Mouse (Mus musculus): ENCODE measurements at regions not wholly inside any gene's neighbourhood (a gene's known extent, or its start where the extent isn't known, plus 50 kb on each side); places are given as distances from the start of the nearest gene placed in this dataset.

DNA sequence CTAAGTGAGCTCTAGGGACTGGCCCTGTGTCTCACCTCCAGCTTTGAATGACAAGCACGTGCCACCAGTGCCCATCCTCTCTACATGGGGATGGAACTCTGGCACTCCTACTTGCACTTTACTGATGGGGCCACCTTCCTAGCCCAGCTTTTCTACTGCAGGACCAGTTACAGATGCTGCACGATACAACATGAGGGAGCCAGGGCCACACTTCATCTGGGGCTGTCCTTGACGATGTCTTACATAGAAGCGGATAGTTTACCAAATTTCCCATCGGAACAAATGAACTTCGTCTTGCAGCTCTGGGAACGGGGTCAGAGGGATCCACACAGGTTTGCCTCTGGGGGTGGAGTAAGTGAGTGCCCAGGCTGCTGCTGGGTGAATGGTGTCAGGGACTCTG lies 253.7 kb upstream of the Dio3 start:
- no peaks in the 10 kb centered on the region for H3K36me3 ChIP-seq (replicated peaks; ENCODE audit: control insufficient read depth, insufficient read depth, low read depth, low read length)
- 87% methylated on average over 7 of the region's 7 CpGs for WGBS
- H3K9ac ChIP-seq (replicated peaks; ENCODE audit: low read length) = no peak overlapping the region
- no peaks in the 10 kb centered on the region for H3K4me1 ChIP-seq (ENCODE audit: control insufficient read depth, insufficient read depth, low read length)
- no peak overlapping the region for H3K27ac ChIP-seq (replicated peaks; ENCODE audit: low read depth, low read length)
- ATAC-seq (replicated peaks; ENCODE audit: insufficient number of reproducible peaks, low FRiP score, low TSS enrichment, low read depth) = no peak
- H3K27me3 ChIP-seq (ENCODE audit: control insufficient read depth, insufficient read depth, low read length) = no peaks in the 10 kb centered on the region; the same call in 1 of the 2 replicates
- H3K4me3 ChIP-seq (ENCODE audit: low read depth, low read length) = no peak overlapping the region
- H3K4me2 ChIP-seq (ENCODE audit: low read depth, low read length) = no peak overlapping the region
- DNase-seq (ENCODE audit: low spot score) = no peak
- H3K9me3 ChIP-seq (replicated peaks; ENCODE audit: control insufficient read depth, low read length) = no peaks in the 10 kb centered on the region

GRCm38 (mm10) chr12:110026033-110026750 lies 252.7 kb upstream of the Dio3 start:
- DNase-seq (ENCODE audit: low spot score) (no peak), ATAC-seq (replicated peaks; ENCODE audit: insufficient number of reproducible peaks, low FRiP score, low TSS enrichment, low read depth) (no peak)
- H3K27ac ChIP-seq (replicated peaks; ENCODE audit: low read depth, low read length) = no peak overlapping the region
- 48% methylated on average over 11 of the region's 11 CpGs for WGBS
- no peak overlapping the region for H3K4me3 ChIP-seq (ENCODE audit: low read depth, low read length)
- H3K9ac ChIP-seq (replicated peaks; ENCODE audit: low read length) = no peak overlapping the region
- no peaks in the 10 kb centered on the region for H3K9me3 ChIP-seq (replicated peaks; ENCODE audit: control insufficient read depth, low read length)
- H3K4me1 ChIP-seq (ENCODE audit: control insufficient read depth, insufficient read depth, low read length) = no peaks in the 10 kb centered on the region
- no peaks in the 10 kb centered on the region; the same call in 1 of the 2 replicates for H3K27me3 ChIP-seq (ENCODE audit: control insufficient read depth, insufficient read depth, low read length)
- H3K36me3 ChIP-seq (replicated peaks; ENCODE audit: control insufficient read depth, insufficient read depth, low read depth, low read length) = no peaks in the 10 kb centered on the region
- H3K4me2 ChIP-seq (ENCODE audit: low read depth, low read length) = no peak overlapping the region

GRCm38 (mm10) chr12:110027345-110027744 lies 251.5 kb upstream of the Dio3 start:
- Histone ChIP-seq H3K4me2 (ENCODE audit: low read depth, low read length) (no peak overlapping the region), H3K4me1 (ENCODE audit: control insufficient read depth, insufficient read depth, low read length) (no peaks in the 10 kb centered on the region), H3K9me3 (replicated peaks; ENCODE audit: control insufficient read depth, low read length) (no peaks in the 10 kb centered on the region), H3K36me3 (replicated peaks; ENCODE audit: control insufficient read depth, insufficient read depth, low read depth, low read length) (no peaks in the 10 kb centered on the region), H3K4me3 (ENCODE audit: low read depth, low read length) (no peak overlapping the region), H3K27ac (replicated peaks; ENCODE audit: low read depth, low read length) (no peak overlapping the region), H3K9ac (replicated peaks; ENCODE audit: low read length) (no peak overlapping the region), H3K27me3 (ENCODE audit: control insufficient read depth, insufficient read depth, low read length) (no peaks in the 10 kb centered on the region; the same call in 1 of the 2 replicates)
- no peak for DNase-seq (ENCODE audit: low spot score)
- ATAC-seq (replicated peaks; ENCODE audit: insufficient number of reproducible peaks, low FRiP score, low TSS enrichment, low read depth) = no peak
- WGBS = 74% methylated on average over 6 of the region's 6 CpGs

- H3K9me3 ChIP-seq (replicated peaks; ENCODE audit: control insufficient read depth, low read length) = no peaks in the 10 kb centered on the region
- H3K4me1 ChIP-seq (ENCODE audit: control insufficient read depth, insufficient read depth, low read length) = no peaks in the 10 kb centered on the region
- no peak overlapping the region for H3K27ac ChIP-seq (replicated peaks; ENCODE audit: low read depth, low read length)
- no peaks in the 10 kb centered on the region; the same call in 1 of the 2 replicates for H3K27me3 ChIP-seq (ENCODE audit: control insufficient read depth, insufficient read depth, low read length)
- no peak for ATAC-seq (replicated peaks; ENCODE audit: insufficient number of reproducible peaks, low FRiP score, low TSS enrichment, low read depth)
- DNase-seq (ENCODE audit: low spot score) = no peak
- no peak overlapping the region for H3K9ac ChIP-seq (replicated peaks; ENCODE audit: low read length)
- H3K36me3 ChIP-seq (replicated peaks; ENCODE audit: control insufficient read depth, insufficient read depth, low read depth, low read length) = no peaks in the 10 kb centered on the region
- H3K4me3 ChIP-seq (ENCODE audit: low read depth, low read length) = no peak overlapping the region
- WGBS = 63% methylated on average over 12 of the region's 12 CpGs
- no peak overlapping the region for H3K4me2 ChIP-seq (ENCODE audit: low read depth, low read length)
Observed at GRCm38 (mm10) chr12:110027976-110028375, 250.9 kb upstream of the Dio3 start.

DNA sequence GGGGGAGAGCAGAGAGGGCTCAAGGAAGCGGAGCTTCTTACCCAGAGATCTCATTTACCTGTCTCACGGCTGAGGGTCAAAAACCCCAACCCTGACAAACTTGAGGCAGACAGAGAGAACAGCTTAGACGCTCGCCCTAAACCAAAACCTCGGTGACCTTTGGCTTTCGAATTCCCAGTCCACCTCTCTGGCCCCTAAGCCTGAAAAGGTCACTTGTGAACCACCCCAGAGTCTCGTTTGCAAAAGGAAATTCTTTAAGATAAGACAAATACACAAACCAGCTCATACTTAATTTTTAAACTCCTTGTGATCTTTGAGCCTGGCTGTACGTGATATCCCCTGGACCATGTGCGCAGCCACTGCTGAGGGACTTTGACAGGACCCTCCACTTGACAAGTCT lies 250.2 kb upstream of the Dio3 start:
- Histone ChIP-seq H3K27me3 (ENCODE audit: control insufficient read depth, insufficient read depth, low read length) (no peaks in the 10 kb centered on the region; the same call in 1 of the 2 replicates), H3K4me3 (ENCODE audit: low read depth, low read length) (no peak overlapping the region), H3K36me3 (replicated peaks; ENCODE audit: control insufficient read depth, insufficient read depth, low read depth, low read length) (no peaks in the 10 kb centered on the region), H3K9me3 (replicated peaks; ENCODE audit: control insufficient read depth, low read length) (no peaks in the 10 kb centered on the region), H3K9ac (replicated peaks; ENCODE audit: low read length) (no peak overlapping the region), H3K4me2 (ENCODE audit: low read depth, low read length) (no peak overlapping the region), H3K4me1 (ENCODE audit: control insufficient read depth, insufficient read depth, low read length) (no peaks in the 10 kb centered on the region), H3K27ac (replicated peaks; ENCODE audit: low read depth, low read length) (no peak overlapping the region)
- 28% methylated on average over 9 of the region's 9 CpGs for WGBS
- no peak for ATAC-seq (replicated peaks; ENCODE audit: insufficient number of reproducible peaks, low FRiP score, low TSS enrichment, low read depth)
- no peak for DNase-seq (ENCODE audit: low spot score)

GRCm38 (mm10) chr12:110031326-110031725 lies 247.5 kb upstream of the Dio3 start:
- Histone ChIP-seq H3K9ac (replicated peaks; ENCODE audit: low read length) (no peak overlapping the region), H3K9me3 (replicated peaks; ENCODE audit: control insufficient read depth, low read length) (no peaks in the 10 kb centered on the region), H3K4me2 (ENCODE audit: low read depth, low read length) (no peak overlapping the region), H3K36me3 (replicated peaks; ENCODE audit: control insufficient read depth, insufficient read depth, low read depth, low read length) (no peaks in the 10 kb centered on the region), H3K4me1 (ENCODE audit: control insufficient read depth, insufficient read depth, low read length) (no peaks in the 10 kb centered on the region), H3K27me3 (ENCODE audit: control insufficient read depth, insufficient read depth, low read length) (no peaks in the 10 kb centered on the region; the same call in 1 of the 2 replicates), H3K27ac (replicated peaks; ENCODE audit: low read depth, low read length) (no peak overlapping the region), H3K4me3 (ENCODE audit: low read depth, low read length) (no peak overlapping the region)
- peak; percentile 49 for DNase-seq (ENCODE audit: low spot score)
- 51% methylated on average over 6 of the region's 6 CpGs for WGBS
- ATAC-seq (replicated peaks; ENCODE audit: insufficient number of reproducible peaks, low FRiP score, low TSS enrichment, low read depth) = no peak

GRCm38 (mm10) chr12:110035171-110035570 lies 243.7 kb upstream of the Dio3 start:
- no peak for DNase-seq (ENCODE audit: low spot score)
- WGBS = 79% methylated on average over 8 of the region's 8 CpGs
- H3K36me3 ChIP-seq (replicated peaks; ENCODE audit: control insufficient read depth, insufficient read depth, low read depth, low read length) = no peaks in the 10 kb centered on the region

GRCm38 (mm10) chr12:110040682-110041081 lies 238.2 kb upstream of the Dio3 start:
- H3K4me2 ChIP-seq (ENCODE audit: low read depth, low read length) = no peak overlapping the region
- no peak overlapping the region for H3K9ac ChIP-seq (replicated peaks; ENCODE audit: low read length)
- H3K4me1 ChIP-seq (ENCODE audit: control insufficient read depth, insufficient read depth, low read length) = no peaks in the 10 kb centered on the region
- H3K9me3 ChIP-seq (replicated peaks; ENCODE audit: control insufficient read depth, low read length) = no peaks in the 10 kb centered on the region
- DNase-seq (ENCODE audit: low spot score) (no peak), ATAC-seq (replicated peaks; ENCODE audit: insufficient number of reproducible peaks, low FRiP score, low TSS enrichment, low read depth) (no peak)
- no peaks in the 10 kb centered on the region for H3K36me3 ChIP-seq (replicated peaks; ENCODE audit: control insufficient read depth, insufficient read depth, low read depth, low read length)
- H3K4me3 ChIP-seq (ENCODE audit: low read depth, low read length) = no peak overlapping the region
- H3K27me3 ChIP-seq (ENCODE audit: control insufficient read depth, insufficient read depth, low read length) = no peaks in the 10 kb centered on the region
- 69% methylated on average over 15 of the region's 15 CpGs for WGBS
- H3K27ac ChIP-seq (replicated peaks; ENCODE audit: low read depth, low read length) = no peak overlapping the region

More at GRCm38 (mm10) chr12:110035171-110035570, 243.7 kb upstream of the Dio3 start:
- no peaks in the 10 kb centered on the region for H3K4me1 ChIP-seq (ENCODE audit: control insufficient read depth, insufficient read depth, low read length)
- no peaks in the 10 kb centered on the region for H3K27me3 ChIP-seq (ENCODE audit: control insufficient read depth, insufficient read depth, low read length)
- no peak overlapping the region for H3K4me3 ChIP-seq (ENCODE audit: low read depth, low read length)
- no peaks in the 10 kb centered on the region for H3K9me3 ChIP-seq (replicated peaks; ENCODE audit: control insufficient read depth, low read length)
- ATAC-seq (replicated peaks; ENCODE audit: insufficient number of reproducible peaks, low FRiP score, low TSS enrichment, low read depth) = no peak
- no peak overlapping the region for H3K4me2 ChIP-seq (ENCODE audit: low read depth, low read length)
- no peak overlapping the region for H3K9ac ChIP-seq (replicated peaks; ENCODE audit: low read length)
- H3K27ac ChIP-seq (replicated peaks; ENCODE audit: low read depth, low read length) = no peak overlapping the region
